Mouse (Mus musculus) brain, adult 2 months (tissue): ENCODE results near the gene Actr5.

Source experiments
- DNase-seq: peaks from one replicate; pipeline ENCODE4 v3.0.0; 2011; ENCODE audit warnings: low read depth, low spot score

Gene Actr5

GRCm38 (mm10) chr2:158613541-158614417 is 10.9 kb upstream of the Actr5 start:
- peak; percentile 93 for DNase-seq

GRCm38 (mm10) chr2:158614418-158614955 is 10.2 kb upstream of the Actr5 start:
- no peak for DNase-seq

- no peak for DNase-seq
Measured at GRCm38 (mm10) chr2:158615161-158615680, 9.5 kb upstream of the Actr5 start.

- DNase-seq: no peak
Measured at GRCm38 (mm10) chr2:158615702-158616101, 9.0 kb upstream of the Actr5 start.

- DNase-seq: peak; percentile 86
Measured at GRCm38 (mm10) chr2:158616296-158616695, 8.4 kb upstream of the Actr5 start.

GRCm38 (mm10) chr2:158616790-158617189 is 7.9 kb upstream of the Actr5 start:
- DNase-seq: no peak

- no peak for DNase-seq
Measured at GRCm38 (mm10) chr2:158625231-158625630, 543 bp downstream of the Actr5 start.

- DNase-seq: no peak
Measured at GRCm38 (mm10) chr2:158625697-158626096, 1.0 kb downstream of the Actr5 start.

- DNase-seq: peak; percentile 71
Measured at GRCm38 (mm10) chr2:158628858-158629257, 4.2 kb downstream of the Actr5 start.

- peak; percentile 75 for DNase-seq
Measured at GRCm38 (mm10) chr2:158629414-158629813, 4.7 kb downstream of the Actr5 start.

GRCm38 (mm10) chr2:158631873-158632272 is 7.2 kb downstream of the Actr5 start:
- no peak for DNase-seq

- DNase-seq: peak; percentile 78
Measured at GRCm38 (mm10) chr2:158641869-158642268, 17.2 kb downstream of the Actr5 start.

- peak; percentile 80 for DNase-seq
Measured at GRCm38 (mm10) chr2:158642587-158642986, 17.9 kb downstream of the Actr5 start.

- peak; percentile 84 for DNase-seq
Measured at GRCm38 (mm10) chr2:158643791-158644190, 19.1 kb downstream of the Actr5 start.

GRCm38 (mm10) chr2:158651159-158651908 is 26.6 kb downstream of the Actr5 start:
- no peak for DNase-seq

- peak; percentile 95 for DNase-seq
Measured at GRCm38 (mm10) chr2:158652985-158653384, 28.3 kb downstream of the Actr5 start.

GRCm38 (mm10) chr2:158654717-158655116 is 30.0 kb downstream of the Actr5 start:
- peak; percentile 66 for DNase-seq

GRCm38 (mm10) chr2:158655806-158656205 is 31.1 kb downstream of the Actr5 start:
- DNase-seq: no peak

- DNase-seq: peak; percentile 52
Measured at GRCm38 (mm10) chr2:158658822-158659221, 34.1 kb downstream of the Actr5 start.

- no peak for DNase-seq
Measured at GRCm38 (mm10) chr2:158659346-158659745, 34.7 kb downstream of the Actr5 start.

- peak; percentile 47 for DNase-seq
Measured at GRCm38 (mm10) chr2:158665098-158665497, 40.4 kb downstream of the Actr5 start, which contains the start of gene Ppp1r16b. Ppp1r16b (plus strand) TSS chr2:158665398.
